Comparison of ENCODE assay signal across 21 mouse cellular contexts in genomic region chr10:9086666-9087065, GRCm38 (mm10).
A peak's percentile ranks its signal among the peaks of the same experiment; 100 is the strongest.
DNase-seq lines count a peak whose midpoint lies in the region; ATAC-seq and TF ChIP-seq lines count a peak whose summit lies in the region.
"Had no signal": no experiment of that assay in that cellular context is flagged by ENCODE, and none has a peak within 500 bp of the region (broad histone marks: within the 10 kb centered on the region; RNA-seq: fewer than 3 reads in every experiment).

No protein-coding gene starts in this region.

- no peak for ATAC-seq in heart, embryonic 13.5 days (ENCODE audit: extremely low read depth, insufficient number of reproducible peaks, low FRiP score, low TSS enrichment)
- ATAC-seq in lung, postnatal 0 days, result peak; percentile 46
- ATAC-seq: forebrain, embryonic 14.5 days; forebrain, embryonic 16.5 days had no signal

- H3K4me1 ChIP-seq in heart, embryonic 13.5 days, result peaks cover 17% of the 10 kb centered on the region
- H3K4me1 ChIP-seq in heart, adult 2 months (ENCODE audit: control insufficient read depth, insufficient read depth, low read length), result no peaks in the 10 kb centered on the region; the same call in none of the 2 replicates
- no peaks in the 10 kb centered on the region for H3K4me1 ChIP-seq in lung, postnatal 0 days (ENCODE audit: insufficient read depth, low read depth, low read length)
- H3K4me1 ChIP-seq: embryonic facial prominence, embryonic 13.5 days; embryonic facial prominence, embryonic 15.5 days; forebrain, embryonic 12.5 days had no signal

- H3K9ac ChIP-seq in heart, embryonic 13.5 days, result no peak overlapping the region
- H3K9ac ChIP-seq in heart, adult 2 months (ENCODE audit: low read depth, low read length), result no peak overlapping the region
- no peak overlapping the region for H3K9ac ChIP-seq in lung, postnatal 0 days (replicated peaks; ENCODE audit: low read depth)
- H3K9ac ChIP-seq: embryonic facial prominence, embryonic 13.5 days; embryonic facial prominence, embryonic 15.5 days; forebrain, embryonic 12.5 days had no signal

- no peaks in the 10 kb centered on the region for H3K79me2 ChIP-seq in heart, adult 2 months (replicated peaks; ENCODE audit: control insufficient read depth, insufficient read depth, low read length)

- no peak for TF ChIP-seq POLR2A in heart, adult 2 months (IDR thresholded peaks at IDR 0.05; ENCODE audit: insufficient read depth, low read depth, low read length)

- 0 out of 2 replicates have a peak overlapping the region, but pooled peaks have one; percentile 26 for H3K27ac ChIP-seq in heart, embryonic 13.5 days (replicated peaks)
- no peak overlapping the region for H3K27ac ChIP-seq in heart, adult 2 months
- H3K27ac ChIP-seq in lung, postnatal 0 days (ENCODE audit: low read length), result no peak overlapping the region
- H3K27ac ChIP-seq: embryonic facial prominence, embryonic 13.5 days; embryonic facial prominence, embryonic 15.5 days; forebrain, embryonic 10.5 days; forebrain, embryonic 12.5 days had no signal

- H3K4me2 ChIP-seq in heart, embryonic 13.5 days, result no peak overlapping the region
- H3K4me2 ChIP-seq in lung, postnatal 0 days (replicated peaks; ENCODE audit: low read depth, low read length), result no peak overlapping the region
- H3K4me2 ChIP-seq: embryonic facial prominence, embryonic 13.5 days; embryonic facial prominence, embryonic 15.5 days; forebrain, embryonic 12.5 days had no signal

- no peak for TF ChIP-seq CTCF in heart, adult 2 months (IDR thresholded peaks at IDR 0.05)
- TF ChIP-seq CTCF in lung, postnatal 0 days (IDR thresholded peaks at IDR 0.05), result no peak

- no peak for TF ChIP-seq EP300 in heart, adult 2 months (IDR thresholded peaks at IDR 0.05; ENCODE audit: insufficient read depth, low read depth, low read length)
- TF ChIP-seq EP300 in lung, postnatal 0 days (IDR thresholded peaks at IDR 0.05), result no peak

- H3K27me3 ChIP-seq in heart, embryonic 13.5 days (replicated peaks), result no peaks in the 10 kb centered on the region
- H3K27me3 ChIP-seq in heart, adult 2 months (ENCODE audit: control insufficient read depth, insufficient read depth, low read length), result no peaks in the 10 kb centered on the region
- H3K27me3 ChIP-seq in lung, postnatal 0 days (replicated peaks; ENCODE audit: insufficient read depth, low read length), result no peaks in the 10 kb centered on the region
- H3K27me3 ChIP-seq: embryonic facial prominence, embryonic 13.5 days; embryonic facial prominence, embryonic 15.5 days; forebrain, embryonic 12.5 days had no signal

- H3K9me3 ChIP-seq in heart, embryonic 13.5 days, result no peaks in the 10 kb centered on the region
- no peaks in the 10 kb centered on the region for H3K9me3 ChIP-seq in lung, postnatal 0 days (ENCODE audit: low read length)
- H3K9me3 ChIP-seq: embryonic facial prominence, embryonic 13.5 days; embryonic facial prominence, embryonic 15.5 days; forebrain, embryonic 10.5 days; forebrain, embryonic 12.5 days had no signal

- H3K4me3 ChIP-seq in heart, embryonic 13.5 days, result no peak overlapping the region
- no peak overlapping the region for H3K4me3 ChIP-seq in heart, adult 2 months
- H3K4me3 ChIP-seq in lung, postnatal 0 days (ENCODE audit: low read depth, low read length), result no peak overlapping the region
- H3K4me3 ChIP-seq: embryonic facial prominence, embryonic 13.5 days; embryonic facial prominence, embryonic 15.5 days; erythroblast, embryonic 14.5 days; forebrain, embryonic 10.5 days; forebrain, embryonic 12.5 days had no signal

- 72% methylated on average over 2 of the region's 2 CpGs for WGBS in heart, embryonic 13.5 days
- 54% methylated on average over 2 of the region's 2 CpGs for WGBS in heart, adult 2 months
- WGBS in lung, postnatal 0 days, result 60% methylated on average over 2 of the region's 2 CpGs

- intact Hi-C loops in heart, adult 2 months (cut with DNase I), result no loop called here

- no peak for DNase-seq in heart, adult 2 months
- peak; percentile 36 for DNase-seq in lung, postnatal 0 days (ENCODE audit: low spot score)
- DNase-seq in lung, postnatal 4 days, result no peak
- DNase-seq: adrenal gland, adult 2 months; adrenal gland, postnatal 10 days; adrenal gland, postnatal 25 days; cerebellum, adult 11 months; cerebellum, adult 18-20 months; cerebellum, adult 8-10 months; cerebellum, adult 9-11 months; cerebellum, postnatal 14 days; cerebellum, postnatal 36 days; embryo, embryonic 11 days had no signal

- no peaks in the 10 kb centered on the region for H3K36me3 ChIP-seq in heart, embryonic 13.5 days
- no peaks in the 10 kb centered on the region for H3K36me3 ChIP-seq in heart, adult 2 months (ENCODE audit: control insufficient read depth, insufficient read depth, low read length)
- H3K36me3 ChIP-seq in lung, postnatal 0 days (ENCODE audit: insufficient read depth, low read length), result no peaks in the 10 kb centered on the region
- H3K36me3 ChIP-seq: embryonic facial prominence, embryonic 13.5 days; embryonic facial prominence, embryonic 15.5 days; forebrain, embryonic 10.5 days; forebrain, embryonic 12.5 days had no signal
